Mouse (Mus musculus) CD8-positive naive resting alpha-beta T cell, adult 2 months (primary cell): ENCODE measurements around the gene Pdpk1.
"Not testable (repeated sequence)": the region's sequence is repeated elsewhere in the genome, so short reads cannot be mapped to it uniquely, and the experiment has no call there.

ENCODE experiments used
- DNase-seq, 2 experiments: peaks; one replicate each; pipeline ENCODE4 v3.0.0; 2022; ENCODE audit warnings: low read depth in 2 of 2, low spot score in 2 of 2

Pdpk1 gene

GRCm38 (mm10) chr17:24163176-24163962 is 12.6 kb upstream of the Pdpk1 start, which contains the start of gene Amdhd2:
Gene Amdhd2 (minus strand): TSS chr17:24163766.
- peak; percentile 95 for DNase-seq

GRCm38 (mm10) chr17:24162584-24163175 is 12.0 kb upstream of the Pdpk1 start:
- DNase-seq: no peak

GRCm38 (mm10) chr17:24161466-24161865 is 10.7 kb upstream of the Pdpk1 start:
- DNase-seq: no peak

GRCm38 (mm10) chr17:24157526-24157925 is 6.8 kb upstream of the Pdpk1 start:
- no peak for DNase-seq

GRCm38 (mm10) chr17:24157121-24157520 is 6.4 kb upstream of the Pdpk1 start:
- DNase-seq: no peak

- no peak for DNase-seq
Measured at GRCm38 (mm10) chr17:24156394-24156793, 5.7 kb upstream of the Pdpk1 start.

GRCm38 (mm10) chr17:24155742-24156141 is 5.0 kb upstream of the Pdpk1 start:
- DNase-seq: no peak

GRCm38 (mm10) chr17:24154463-24154862 is 3.7 kb upstream of the Pdpk1 start:
- DNase-seq: no peak

- DNase-seq: peak; percentile 77 to 87
Measured at GRCm38 (mm10) chr17:24151890-24152563, 1.3 kb upstream of the Pdpk1 start.

- no peak for DNase-seq
Measured at GRCm38 (mm10) chr17:24151382-24151781, 658 bp upstream of the Pdpk1 start.

GRCm38 (mm10) chr17:24149421-24149820 is 1.3 kb downstream of the Pdpk1 start:
- DNase-seq: no peak

- DNase-seq: no peak
Measured at GRCm38 (mm10) chr17:24142897-24143296, 7.8 kb downstream of the Pdpk1 start.

GRCm38 (mm10) chr17:24141425-24141920 is 9.3 kb downstream of the Pdpk1 start:
- DNase-seq: peak; percentile 92 to 93

- DNase-seq: peak in 1 of 2 experiments; percentile 35
Measured at GRCm38 (mm10) chr17:24140845-24141424, 9.8 kb downstream of the Pdpk1 start.

GRCm38 (mm10) chr17:24139968-24140367 is 10.8 kb downstream of the Pdpk1 start:
- DNase-seq: no peak

GRCm38 (mm10) chr17:24139256-24139655 is 11.5 kb downstream of the Pdpk1 start:
- no peak for DNase-seq

- DNase-seq: peak in 1 of 2 experiments; percentile 7
Measured at GRCm38 (mm10) chr17:24137226-24137880, 13.4 kb downstream of the Pdpk1 start.

- no peak for DNase-seq
Measured at GRCm38 (mm10) chr17:24134062-24134461, 16.7 kb downstream of the Pdpk1 start.

- DNase-seq: peak in 1 of 2 experiments; percentile 16
Measured at GRCm38 (mm10) chr17:24132919-24133318, 17.8 kb downstream of the Pdpk1 start.

GRCm38 (mm10) chr17:24131570-24131969 is 19.2 kb downstream of the Pdpk1 start:
- no peak for DNase-seq

GRCm38 (mm10) chr17:24129246-24129645 is 21.5 kb downstream of the Pdpk1 start:
- DNase-seq: not testable (repeated sequence)
